Mouse (Mus musculus): ENCODE data around the gene Cpne8.
"Not testable (repeated sequence)": the region's sequence is repeated elsewhere in the genome, so short reads cannot be mapped to it uniquely, and the experiment has no call there.

Cpne8 gene

DNA sequence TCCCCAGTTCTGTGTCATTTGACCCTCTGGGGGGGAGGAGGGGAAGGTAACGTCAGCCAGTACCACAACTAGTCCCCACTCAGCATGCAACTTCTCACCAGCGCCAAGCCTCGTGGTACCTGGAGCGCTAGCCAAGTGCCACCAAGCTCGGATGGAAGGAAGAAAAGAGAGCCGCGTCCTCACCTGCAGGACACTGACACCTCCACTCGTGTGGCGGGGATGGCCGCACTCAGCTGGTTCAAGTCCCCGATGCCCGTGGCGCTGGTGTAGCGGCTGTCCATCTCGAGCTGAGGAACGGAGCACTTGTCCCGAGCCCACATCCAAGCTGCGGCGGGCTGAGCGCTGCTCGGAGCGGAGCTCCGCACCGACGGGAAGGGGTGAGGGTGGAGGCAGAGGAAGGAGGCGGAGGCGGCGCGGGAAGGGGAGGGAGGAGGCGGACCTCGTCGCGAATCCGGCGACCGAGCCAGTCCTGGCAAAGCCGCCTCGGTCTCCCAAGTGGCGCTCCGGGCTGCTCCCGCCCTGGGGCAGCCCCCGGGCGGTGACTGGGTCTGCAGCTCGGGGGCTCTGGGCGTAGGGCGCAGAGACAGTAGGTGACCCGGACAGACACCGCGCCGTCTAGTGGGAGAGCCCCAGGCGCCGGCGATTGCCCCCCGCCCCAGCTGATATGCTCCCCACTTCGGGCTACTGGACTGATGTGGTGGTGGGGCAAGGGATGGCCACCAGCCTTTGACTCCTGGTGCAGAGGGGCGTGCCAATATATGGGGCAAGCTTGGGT is at the start of gene Cpne8:
Gene Cpne8 (minus strand): TSS at position 448 of the 775 bp plus-strand sequence.
- peak; percentile 11 to 17 for DNase-seq

DNA sequence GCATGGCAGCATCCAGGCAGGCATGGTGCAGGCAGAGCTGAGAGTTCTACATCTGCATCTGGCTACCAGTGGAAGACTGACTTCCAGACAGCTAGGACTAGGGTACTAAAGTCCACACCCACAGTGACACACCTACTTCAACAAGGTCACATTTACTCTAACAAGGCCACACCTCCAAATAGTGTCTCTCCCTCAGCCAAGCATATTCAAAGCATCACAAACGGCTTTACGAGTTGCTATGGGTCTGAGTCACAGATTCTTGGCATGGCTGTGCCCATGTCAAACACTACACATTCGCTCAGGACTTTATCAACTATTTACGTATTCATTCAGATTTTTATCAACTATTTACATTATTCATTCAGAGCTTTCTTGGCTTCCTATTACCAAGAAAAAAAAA is 38.5 kb upstream of the Cpne8 start:
- DNase-seq: no peak

DNA sequence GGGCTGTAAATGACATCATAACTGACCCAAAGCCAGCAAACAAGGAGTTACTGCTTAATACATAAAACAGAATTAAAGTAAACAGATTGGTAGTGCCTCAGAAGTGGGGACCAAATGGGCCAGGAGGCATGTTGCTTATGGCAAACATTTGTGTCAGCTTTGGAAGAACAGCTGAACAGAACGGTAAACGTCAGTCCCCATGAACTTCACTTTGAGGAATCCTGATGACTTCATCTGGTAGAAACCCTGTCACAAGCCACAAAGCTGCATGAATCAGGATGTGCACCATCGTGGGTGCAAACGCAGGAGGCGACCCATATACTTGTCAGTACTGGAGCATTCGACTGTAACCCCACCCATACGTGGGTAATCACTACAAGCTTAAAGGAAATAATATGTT is 30.1 kb upstream of the Cpne8 start:
- no peak for DNase-seq

DNA sequence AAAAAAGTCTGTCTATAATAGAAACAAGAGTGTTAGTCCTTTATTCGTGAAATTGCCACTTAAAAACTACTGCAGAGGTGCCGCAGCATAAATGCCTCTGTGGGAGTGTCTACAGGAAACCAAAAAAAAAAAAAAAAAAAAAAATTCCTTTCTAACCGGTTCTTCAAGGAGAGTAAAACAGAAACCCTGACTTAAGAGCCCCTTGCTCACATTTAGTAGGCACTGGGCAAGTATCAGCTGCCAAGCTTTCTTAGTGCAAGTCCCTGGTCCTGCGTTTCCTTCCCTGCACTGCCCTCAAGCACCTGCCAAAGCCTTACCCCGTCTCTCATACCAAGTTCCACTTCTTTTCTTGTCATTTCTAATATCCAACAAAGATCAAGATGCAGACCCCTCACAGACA is 25.1 kb upstream of the Cpne8 start:
- no peak for DNase-seq

DNA sequence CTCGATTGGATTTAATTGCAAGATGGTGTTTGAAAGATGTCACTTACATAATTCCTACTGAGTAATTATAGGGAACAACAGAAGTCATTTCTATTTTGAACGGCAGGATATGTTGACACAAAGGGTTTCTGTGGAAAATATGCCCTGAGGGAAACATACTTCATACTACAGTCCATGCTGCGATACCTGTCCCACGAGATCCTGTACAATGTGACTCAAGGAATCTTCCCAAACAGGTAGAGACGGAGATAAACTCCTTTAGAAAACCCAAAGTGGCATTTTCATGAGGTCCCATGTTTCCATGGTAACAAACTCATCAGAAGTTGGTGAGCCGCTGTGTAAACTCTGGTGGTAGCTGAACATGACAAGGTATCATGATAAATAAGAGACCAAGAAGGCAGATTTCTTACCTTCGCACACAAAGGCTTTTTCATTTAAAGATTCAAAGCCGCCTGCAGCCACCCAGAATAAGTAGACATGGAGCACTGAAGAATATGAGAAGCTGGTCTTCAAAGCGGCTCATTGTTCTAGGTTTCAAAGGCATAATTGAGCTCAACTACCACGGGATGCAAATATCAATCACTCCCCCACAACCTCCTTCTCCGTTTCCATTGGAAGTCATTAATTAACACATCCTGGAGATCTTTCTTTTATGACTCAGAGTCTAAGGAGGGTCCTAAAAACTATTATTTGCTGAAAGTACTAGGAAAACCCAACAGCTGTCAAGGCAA is 24.4 kb upstream of the Cpne8 start:
- DNase-seq: no peak

DNA sequence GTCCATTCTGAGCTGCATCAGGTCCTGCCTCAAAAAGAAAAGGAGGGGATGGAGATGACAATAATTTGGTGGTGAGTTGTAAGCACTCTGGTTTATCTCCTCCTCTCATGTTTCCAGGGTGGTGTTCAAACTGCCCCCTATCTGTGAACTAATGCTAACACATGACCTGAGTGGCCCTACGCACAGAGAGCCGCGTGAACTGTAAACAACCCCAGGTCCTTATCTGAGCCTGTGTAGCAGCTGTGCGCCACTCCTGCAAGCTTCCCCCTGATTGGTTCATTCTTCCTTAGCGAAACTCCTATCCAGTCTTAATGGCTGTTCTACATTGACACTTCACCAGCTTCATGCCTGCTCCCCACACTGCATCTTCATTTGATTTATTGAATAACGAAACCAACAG is 7.5 kb upstream of the Cpne8 start:
- DNase-seq: no peak

DNA sequence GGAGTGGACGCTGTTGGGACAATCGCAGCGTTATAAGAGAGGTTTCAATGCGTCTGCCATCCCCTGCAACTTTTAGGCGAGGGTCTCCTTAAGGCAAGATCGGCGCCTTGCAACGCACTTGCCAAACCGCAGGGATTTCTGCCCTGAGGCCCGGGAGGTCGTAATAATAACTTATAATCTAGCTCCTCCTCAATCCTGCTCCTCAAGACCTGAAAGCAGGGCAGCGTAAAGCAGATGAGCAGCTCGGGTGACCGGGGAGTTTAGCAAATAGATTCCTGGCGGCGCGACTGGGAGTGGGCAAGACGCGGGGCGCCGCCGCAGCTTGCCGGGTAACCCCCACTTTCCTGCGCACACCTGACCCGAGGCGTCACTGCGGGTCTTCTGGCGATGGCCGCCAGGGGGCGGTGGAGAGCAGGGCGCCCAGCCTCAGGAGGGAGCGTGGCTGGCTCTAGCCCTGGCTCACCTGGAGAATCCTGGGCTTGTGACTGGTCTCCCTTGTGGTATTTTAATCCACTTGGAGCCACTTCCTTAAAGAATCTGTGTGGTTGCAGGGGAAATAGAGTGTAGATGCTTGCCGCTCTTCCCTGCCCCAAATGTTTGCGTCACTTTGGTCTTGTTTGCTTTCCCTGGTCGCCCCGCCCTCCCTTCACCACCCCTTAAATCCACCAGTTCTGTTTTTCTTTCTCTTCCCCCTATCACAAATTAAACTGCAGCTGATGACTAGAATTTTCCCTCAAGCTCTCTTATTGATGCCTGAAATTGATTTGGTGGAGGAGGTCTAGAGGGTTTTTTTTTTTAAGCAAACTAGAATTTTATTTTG is 738 bp upstream of the Cpne8 start:
- peak; percentile 20 to 51 for DNase-seq

DNA sequence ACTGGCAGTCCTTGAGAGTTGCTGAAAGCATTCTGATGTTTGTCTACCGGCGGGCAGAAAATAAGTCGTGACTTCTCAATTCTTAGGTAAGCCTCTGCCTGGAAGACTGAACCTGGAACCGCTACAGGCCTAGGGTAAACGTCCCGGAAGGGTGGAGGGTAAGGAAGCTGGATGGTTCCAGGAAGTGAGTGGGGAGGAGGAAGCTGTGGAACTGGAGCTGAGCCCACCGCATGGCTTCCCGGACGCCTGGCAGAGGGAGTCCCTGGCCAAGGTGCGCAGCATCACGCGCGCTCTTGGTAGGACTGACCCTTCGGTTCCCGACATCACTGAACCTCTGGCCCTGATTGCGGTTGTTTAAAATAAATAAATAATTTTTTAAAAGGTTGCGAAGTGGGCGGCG is 744 bp downstream of the Cpne8 start:
- DNase-seq: no peak

DNA sequence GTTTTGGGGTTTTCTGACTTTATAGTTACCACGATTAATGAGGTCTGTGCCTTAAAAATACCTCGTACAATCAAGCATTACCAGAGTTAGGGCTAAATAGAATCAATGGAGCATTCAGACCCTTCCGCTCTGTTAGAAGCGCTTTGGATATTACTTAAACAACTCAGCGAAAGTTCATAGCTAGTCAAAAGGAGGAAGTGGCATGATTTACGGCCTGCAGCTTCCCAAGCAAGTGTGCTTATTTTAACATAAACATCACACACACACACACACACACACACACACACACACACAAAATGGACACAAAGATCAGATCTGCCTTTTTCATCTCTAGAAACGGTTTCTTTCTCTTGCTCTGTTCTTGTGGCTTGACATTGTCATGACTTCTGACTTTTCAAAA is 9.7 kb downstream of the Cpne8 start:
- no peak for DNase-seq

DNA sequence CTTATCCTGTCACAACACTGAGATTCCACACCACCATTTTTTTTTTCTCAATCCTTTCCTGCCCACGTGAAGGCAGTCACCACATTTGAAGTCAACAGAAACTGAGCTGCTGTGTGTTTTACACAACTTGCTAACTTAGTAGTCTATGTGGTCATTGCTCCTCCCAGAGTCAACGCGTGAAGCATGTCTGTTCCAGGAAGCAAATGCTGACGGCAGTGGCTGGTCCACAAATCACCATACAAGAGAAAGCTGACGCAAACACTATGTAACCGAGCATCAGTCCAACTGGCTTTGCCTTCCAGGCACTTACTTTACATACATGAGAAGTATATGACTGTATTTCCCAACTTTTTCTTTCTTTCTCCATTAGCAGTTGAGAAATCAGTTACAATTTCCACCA is 12.3 kb downstream of the Cpne8 start:
- DNase-seq: no peak

DNA sequence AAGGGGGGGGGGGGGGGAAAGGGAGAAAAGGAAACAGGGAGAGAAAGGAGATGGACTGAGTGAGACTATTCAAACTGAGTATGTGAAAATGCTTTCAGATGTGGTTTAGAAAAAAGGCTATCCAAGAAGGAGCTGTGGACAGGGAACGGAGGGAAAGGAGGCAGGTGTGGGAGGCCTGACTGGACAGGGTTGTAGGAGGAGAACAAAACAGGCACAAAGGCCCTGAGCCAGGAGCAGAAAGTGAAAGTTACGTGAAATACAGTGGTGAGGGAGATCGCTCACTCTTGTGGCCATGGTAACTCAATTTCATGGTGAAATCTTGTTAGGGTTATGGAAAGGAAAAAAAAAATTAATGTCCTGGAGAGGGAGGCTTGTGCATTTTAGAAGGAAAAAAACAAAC is 14.6 kb downstream of the Cpne8 start:
- no peak for DNase-seq

DNA sequence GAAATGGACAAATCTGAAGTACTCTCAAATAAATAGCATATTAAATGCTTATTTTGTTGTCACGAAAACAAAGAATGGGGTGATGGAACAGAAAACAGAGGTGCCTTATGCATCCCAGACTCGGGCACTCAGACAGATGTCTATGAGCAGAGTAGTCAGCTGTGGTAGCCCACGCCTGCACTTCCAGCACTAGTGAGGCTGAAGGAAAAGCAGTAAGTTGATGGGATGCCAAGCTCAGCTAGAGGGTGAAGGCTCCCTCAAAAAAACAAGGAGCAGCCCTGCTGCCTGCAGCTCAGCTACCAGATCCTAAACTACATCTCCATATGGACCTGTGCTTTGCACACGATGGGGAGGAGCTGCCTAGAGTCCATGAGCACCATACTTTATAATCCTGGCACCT is 15.6 kb downstream of the Cpne8 start:
- DNase-seq: no peak

DNA sequence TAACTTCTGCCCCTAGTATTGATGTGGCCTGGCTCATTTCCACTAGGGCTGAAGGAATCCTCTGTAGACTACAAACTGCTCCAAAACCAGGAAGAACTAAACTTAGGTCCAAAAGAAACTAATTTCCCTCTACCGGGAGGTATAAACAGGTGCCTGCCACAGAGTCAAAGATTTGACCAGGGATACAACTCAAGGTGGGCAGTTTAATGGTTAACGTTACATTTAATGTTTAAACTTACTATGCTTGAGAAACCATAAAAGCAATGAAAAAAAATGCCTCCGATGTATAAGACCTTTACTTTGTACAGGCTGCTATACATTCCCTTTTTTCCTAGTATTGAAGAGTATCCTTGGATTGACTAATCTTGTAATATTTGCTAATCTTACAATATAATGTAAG is 18.5 kb downstream of the Cpne8 start:
- no peak for DNase-seq

DNA sequence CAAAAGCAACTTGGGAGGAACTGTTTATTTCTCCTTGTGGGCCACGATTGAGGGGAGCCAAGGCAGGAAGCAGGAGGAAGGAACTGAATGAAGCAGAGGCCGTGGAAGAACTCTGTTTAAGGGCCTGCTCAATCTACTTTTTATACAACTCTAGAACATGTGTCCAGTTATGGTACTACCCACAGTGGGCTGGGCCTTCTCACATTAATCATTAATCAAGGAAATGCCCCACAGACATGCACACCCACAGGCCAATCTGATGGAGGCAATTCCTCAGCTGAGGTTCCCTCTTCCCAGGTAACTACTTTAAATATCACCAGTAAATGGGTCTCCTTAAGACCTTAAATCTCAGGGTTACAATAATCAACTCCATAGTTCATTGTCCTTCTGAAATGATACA is 21.2 kb downstream of the Cpne8 start:
- no peak for DNase-seq

DNA sequence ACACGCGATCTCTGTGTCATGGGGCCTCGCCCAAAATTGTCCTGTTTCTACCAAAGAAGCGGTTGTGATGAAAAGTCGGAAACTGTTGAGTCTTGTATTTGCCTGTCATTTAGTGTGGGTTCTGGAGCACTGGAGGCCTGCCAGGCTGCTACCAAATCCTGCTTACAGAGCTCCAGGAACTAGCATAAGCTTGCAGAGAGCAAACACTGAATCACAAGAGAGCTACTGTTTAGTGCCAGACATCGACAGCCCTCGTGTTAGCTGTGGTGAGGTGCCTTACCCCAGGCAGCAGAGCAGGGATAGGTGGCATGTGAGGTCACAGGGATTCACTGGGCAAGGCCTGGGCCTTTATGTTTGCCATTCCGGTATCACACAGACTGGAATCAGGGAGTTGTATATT is 22.7 kb downstream of the Cpne8 start:
- no peak for DNase-seq

DNA sequence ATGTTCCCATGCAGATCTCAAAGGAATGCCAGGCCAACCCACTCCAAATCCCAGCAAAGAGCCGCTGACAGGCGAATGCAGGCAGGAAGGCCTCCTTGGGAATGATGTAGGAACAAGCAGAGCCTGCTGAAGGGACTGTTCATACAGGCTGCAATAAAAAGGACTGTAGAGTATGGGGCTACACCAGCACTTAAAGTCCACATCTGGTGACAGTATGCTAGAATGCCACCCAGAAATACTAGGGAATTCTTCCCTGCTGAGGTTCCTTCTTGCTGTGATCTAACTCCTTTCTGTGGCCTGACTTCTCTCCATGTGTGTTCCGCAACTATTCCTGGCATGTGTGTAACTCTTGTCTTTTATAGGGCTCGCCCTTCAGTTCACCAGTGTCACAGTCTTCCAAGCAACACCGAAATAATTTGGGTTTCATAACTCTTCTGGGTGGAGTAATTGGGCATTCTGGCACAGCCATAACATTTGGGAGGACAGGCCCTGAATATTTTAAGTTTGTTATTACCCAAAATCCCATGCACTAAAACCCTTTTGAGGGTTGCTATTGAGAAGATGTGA is 32.1 kb downstream of the Cpne8 start:
- DNase-seq: no peak

DNA sequence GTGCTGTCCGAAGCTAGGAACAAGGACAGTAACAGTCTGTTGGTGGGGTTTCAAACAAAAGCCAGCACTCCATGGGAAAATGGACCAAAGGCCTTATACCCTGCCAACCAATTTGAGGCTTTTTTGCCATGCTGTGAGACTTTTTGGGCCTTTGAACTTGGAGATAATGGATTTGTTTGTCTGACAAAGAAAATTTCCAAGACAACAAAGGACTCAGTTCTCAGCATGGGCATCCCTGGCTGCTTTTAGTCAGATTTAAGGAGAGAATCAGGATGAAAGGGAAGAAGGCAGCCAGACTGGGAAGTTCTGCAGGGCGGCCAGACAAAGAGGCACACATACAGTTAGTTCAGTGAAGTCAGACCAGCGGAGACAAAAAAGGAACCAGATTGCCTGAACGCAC is 32.9 kb downstream of the Cpne8 start:
- no peak for DNase-seq

DNA sequence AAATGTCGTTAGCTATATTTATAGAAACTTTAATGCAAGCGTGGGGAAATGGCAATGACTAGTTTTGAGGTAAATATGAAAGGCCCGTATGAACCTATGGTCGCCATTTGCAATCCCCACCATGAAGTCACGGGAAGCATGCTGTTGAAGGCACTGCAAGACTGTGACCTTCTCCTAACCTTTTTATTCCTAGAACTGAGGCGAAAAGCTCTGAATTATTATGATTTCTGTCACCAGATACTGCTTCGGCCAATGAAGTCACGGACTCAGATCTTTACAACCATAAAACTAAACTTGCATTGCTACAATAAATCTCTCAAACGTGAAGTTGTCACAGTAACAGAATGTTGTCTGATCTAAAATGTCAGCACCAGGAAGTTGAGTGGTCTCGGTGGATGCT is 33.4 kb downstream of the Cpne8 start:
- no peak for DNase-seq

DNA sequence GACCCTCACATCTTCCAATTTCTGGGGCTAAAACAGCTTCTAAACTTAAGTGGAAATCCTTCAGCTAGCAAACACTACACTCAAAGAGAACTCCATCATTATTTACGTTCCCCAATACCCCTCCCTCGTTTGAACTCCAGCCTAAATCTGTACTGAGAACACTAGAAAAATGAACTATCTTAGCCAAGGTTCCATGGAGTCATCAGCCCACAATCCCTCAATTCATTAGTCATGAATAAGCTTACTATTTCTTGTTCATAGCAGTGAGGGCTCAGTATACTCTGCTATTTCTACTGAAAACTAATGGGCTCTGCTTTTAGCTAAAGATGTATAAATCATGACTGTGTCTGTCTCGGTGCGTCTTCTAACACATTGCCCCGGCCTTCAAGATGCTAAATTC is 55.0 kb downstream of the Cpne8 start:
- no peak for DNase-seq

DNA sequence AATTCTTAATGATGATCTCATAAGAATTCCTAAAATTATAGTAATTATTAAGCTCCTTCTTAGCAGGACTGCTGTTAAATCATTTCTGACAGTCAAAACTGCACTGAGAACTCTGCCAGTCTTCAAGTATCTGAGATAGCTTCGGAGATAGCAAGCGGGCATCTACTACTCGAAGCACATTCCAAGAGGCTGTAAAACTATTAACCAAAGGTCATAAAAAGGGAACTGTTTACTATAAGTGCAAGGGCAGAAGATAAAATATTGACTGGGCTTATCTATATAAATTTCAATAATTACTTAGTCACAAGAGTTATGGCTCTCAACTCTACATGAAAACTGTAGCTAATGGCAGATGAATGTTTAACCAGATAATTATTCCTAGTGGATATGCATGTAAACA is 57.2 kb downstream of the Cpne8 start:
- no peak for DNase-seq

DNA sequence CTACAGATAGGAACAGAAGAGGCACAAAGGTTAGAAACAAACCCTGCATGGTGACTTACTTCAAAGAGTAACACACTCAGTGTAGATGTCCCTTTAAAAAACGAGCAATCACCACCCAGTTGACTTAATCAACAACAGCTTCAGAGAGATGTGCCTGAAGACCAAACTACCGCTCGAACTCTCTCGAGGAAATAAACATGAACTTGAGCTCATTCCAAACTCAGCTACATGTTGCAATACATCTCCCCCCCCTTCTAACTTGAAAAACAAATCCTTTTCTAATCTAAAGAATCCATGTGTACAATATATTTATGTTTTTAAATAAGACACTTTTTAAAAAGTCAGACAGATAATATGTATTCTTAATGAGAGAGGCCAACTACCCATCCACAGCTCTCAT is 59.5 kb downstream of the Cpne8 start:
- DNase-seq: no peak

DNA sequence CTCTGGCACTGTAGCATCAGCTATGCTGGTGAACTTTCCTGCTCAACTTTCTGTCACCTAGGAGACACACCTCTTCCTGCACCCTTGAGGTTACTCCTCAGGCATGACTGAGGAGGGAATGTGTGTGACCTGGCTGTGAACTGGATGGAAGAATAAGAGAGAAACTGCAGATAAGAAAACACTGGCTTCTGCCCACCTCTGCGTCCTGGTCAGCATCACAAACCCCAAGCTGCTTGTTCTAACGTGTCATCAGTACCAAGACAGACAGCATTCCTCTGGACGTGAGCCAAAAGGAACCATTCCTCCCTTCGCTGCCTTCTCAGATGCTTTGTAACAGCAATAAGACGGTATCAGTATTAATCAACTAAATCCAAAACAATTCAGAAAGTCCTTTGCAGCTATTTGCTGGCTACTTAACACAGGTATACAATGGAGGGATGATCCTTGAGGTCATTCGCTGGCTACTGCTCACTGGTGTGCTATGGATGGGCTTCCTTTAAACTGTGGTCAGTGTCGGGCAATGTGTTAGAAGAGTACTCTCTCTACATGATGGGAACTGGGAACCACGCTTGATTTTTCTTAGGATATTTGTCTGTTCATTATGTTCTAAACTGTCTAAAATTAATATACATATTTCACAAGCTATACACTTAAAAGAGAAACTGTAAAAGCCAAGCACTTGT is 63.0 kb downstream of the Cpne8 start:
- DNase-seq: no peak

DNA sequence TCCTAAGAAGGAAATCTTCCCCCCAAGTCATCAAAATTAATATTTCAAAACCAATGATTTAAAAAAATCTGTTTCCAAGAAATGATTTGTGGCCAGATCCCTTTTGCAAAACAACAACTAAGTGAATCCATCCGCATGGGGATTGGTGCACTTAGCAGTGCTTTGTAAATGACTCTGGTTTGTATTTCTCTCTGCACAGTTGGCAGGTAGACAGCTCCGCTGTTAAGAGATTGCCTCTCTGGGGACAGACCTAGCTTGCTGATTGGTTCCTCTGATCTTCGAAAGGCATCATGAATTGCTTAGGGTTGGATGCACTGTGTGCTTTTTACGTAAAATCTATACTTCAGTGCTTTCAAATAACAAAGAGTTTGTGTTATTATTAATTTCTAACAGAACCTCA is 68.5 kb downstream of the Cpne8 start:
- DNase-seq: not testable (repeated sequence)

Data from cerebellum, adult 18-20 months (tissue).